Mouse (Mus musculus) embryonic fibroblast, embryonic 13.5 days (primary cell): ENCODE measurements around the gene Art3. TPM values are rescaled to one million over a fixed set of nuclear protein-coding genes. Genes with fewer than 3 reads are reported as not detected.
A peak's percentile ranks its signal among the peaks of the same experiment; 100 is the strongest.

Experiments
- H3K27ac ChIP-seq: 2 replicates; pipeline ENCODE4 v1.5.1; 2012; ENCODE audit warnings: low read length, control low read depth, inconsistent platforms; ENCODE audit not compliant: insufficient read depth
- H3K4me1 ChIP-seq: 2 replicates; pipeline ENCODE4 v1.6.1; 2011; ENCODE audit warnings: low read length; ENCODE audit not compliant: control insufficient read depth, insufficient read depth
- H3K4me3 ChIP-seq: 2 replicates; pipeline ENCODE4 v1.5.1; 2011; ENCODE audit warnings: mild to moderate bottlenecking, control low read depth, low read length; ENCODE audit not compliant: insufficient read depth
- CTCF ChIP-seq: IDR thresholded peaks from 2 replicates; pipeline ENCODE4 v1.5.1; 2011; ENCODE audit warnings: mild to moderate bottlenecking, control low read depth, low read length, moderate library complexity, borderline replicate concordance; ENCODE audit not compliant: insufficient read depth
- POLR2A ChIP-seq: IDR thresholded peaks from 2 replicates; pipeline ENCODE4 v1.6.1; 2011; ENCODE audit warnings: low read depth, mild to moderate bottlenecking, control low read depth, low read length, moderate library complexity
- polyA plus RNA-seq: library from polyadenylated mRNA; stranded (reverse); fragments of >200 nt; gene quantifications from 2 replicates; pipeline ENCODE4 v1.2.4, GENCODE M21; 2011; ENCODE audit warnings: low read depth; ENCODE audit not compliant: missing spikeins, insufficient read length

The Art3 gene
- polyA plus RNA-seq, 1 experiment = not detected

- Histone ChIP-seq H3K27ac (no peak overlapping the region), H3K4me3 (no peak overlapping the region)
- TF ChIP-seq POLR2A = no peak
- TF ChIP-seq CTCF = no peak
These were observed 43.7 kb downstream of the Art3 start for GRCm38 (mm10) chr5:92375368-92375767.

GRCm38 (mm10) chr5:92376795-92377405 lies 45.3 kb downstream of the Art3 start:
- no peak overlapping the region for H3K27ac ChIP-seq
- no peak for TF ChIP-seq CTCF
- TF ChIP-seq POLR2A = no peak

More at GRCm38 (mm10) chr5:92375368-92375767, 43.7 kb downstream of the Art3 start:
- H3K4me1 ChIP-seq = peaks cover 11% of the 10 kb centered on the region

GRCm38 (mm10) chr5:92381550-92382348 lies 50.1 kb downstream of the Art3 start:
- H3K4me3 ChIP-seq = no peak overlapping the region
- H3K27ac ChIP-seq = no peak overlapping the region
- peaks cover 8% of the 10 kb centered on the region for H3K4me1 ChIP-seq
- peak; percentile 39; the same call in 1 of the 2 replicates for TF ChIP-seq CTCF
- TF ChIP-seq POLR2A = no peak

More at GRCm38 (mm10) chr5:92376795-92377405, 45.3 kb downstream of the Art3 start:
- H3K4me3 ChIP-seq = no peak overlapping the region
- H3K4me1 ChIP-seq = peaks cover 11% of the 10 kb centered on the region

DNA sequence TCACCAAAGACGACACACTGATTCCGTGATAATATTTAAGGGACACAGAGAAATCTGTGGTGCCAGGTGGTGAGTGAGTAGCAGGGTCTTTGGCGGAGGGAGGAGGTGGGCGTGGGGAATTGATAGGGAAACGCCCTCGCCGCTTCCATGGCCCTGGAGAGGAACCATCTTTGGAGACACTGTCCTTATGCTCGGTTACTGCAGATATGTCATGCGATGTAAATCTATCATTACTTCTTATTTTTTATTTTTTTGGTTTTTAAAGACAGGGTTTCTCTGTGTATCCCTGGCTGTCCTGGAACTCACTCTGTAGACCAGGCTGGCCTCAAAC lies 50.7 kb downstream of the Art3 start:
- Histone ChIP-seq H3K27ac (no peak overlapping the region), H3K4me1 (0 out of 2 replicates have a peak, but pooled peaks cover 3% of the 10 kb centered on the region), H3K4me3 (no peak overlapping the region)
- TF ChIP-seq CTCF (no peak), POLR2A (no peak)

- no peak overlapping the region for H3K27ac ChIP-seq
- H3K4me1 ChIP-seq = 0 out of 2 replicates have a peak, but pooled peaks cover 3% of the 10 kb centered on the region
- TF ChIP-seq POLR2A (no peak), CTCF (no peak)
- no peak overlapping the region for H3K4me3 ChIP-seq
These were observed 52.1 kb downstream of the Art3 start for GRCm38 (mm10) chr5:92383747-92384146.

DNA sequence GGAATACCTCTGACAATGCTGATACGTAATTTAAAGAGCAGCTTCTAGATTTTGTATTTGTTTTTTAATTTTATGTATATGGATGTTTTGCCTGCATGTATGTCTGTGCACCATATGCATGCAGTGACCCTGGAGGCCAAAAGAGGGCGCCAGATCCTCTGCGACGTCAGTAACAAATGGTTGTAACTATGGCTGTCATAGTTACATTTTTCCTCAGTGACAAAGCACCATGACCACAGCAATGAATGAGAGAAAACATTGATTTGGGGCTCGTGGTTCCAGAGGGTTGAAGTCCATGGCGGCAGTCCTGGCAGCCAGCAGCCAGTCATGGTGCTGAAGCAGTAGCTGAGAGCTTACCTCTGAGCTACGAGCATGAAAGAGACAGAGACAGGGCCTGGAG lies 53.2 kb downstream of the Art3 start:
- no peak overlapping the region for H3K4me3 ChIP-seq
- peak; percentile 56; the same call in 1 of the 2 replicates for TF ChIP-seq CTCF
- TF ChIP-seq POLR2A = no peak
- H3K27ac ChIP-seq = no peak overlapping the region
- 0 out of 2 replicates have a peak, but pooled peaks cover 3% of the 10 kb centered on the region for H3K4me1 ChIP-seq

- Histone ChIP-seq H3K27ac (no peak overlapping the region), H3K4me1 (0 out of 2 replicates have a peak, but pooled peaks cover 3% of the 10 kb centered on the region), H3K4me3 (no peak overlapping the region)
- no peak for TF ChIP-seq POLR2A
- no peak for TF ChIP-seq CTCF
These were observed 54.5 kb downstream of the Art3 start for GRCm38 (mm10) chr5:92386102-92386501.

DNA sequence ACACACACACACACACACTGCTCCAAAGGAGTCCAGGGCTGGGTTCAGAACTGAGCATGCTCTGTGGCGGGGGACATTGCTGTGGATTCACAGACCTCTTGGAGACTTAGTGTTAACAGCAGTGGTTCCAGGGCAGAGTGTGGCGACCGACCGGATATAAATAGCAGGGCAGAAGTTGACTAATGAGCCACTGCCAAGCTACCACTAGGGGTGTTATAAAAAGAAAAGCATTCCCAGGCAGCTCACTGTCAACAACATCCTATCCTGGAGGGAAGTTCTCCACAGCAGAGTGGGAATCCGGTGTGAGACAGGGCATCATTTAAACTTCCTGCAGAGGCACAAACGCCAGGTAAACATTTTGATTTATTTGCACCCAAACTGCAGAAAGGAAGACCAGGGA lies 55.0 kb downstream of the Art3 start:
- H3K27ac ChIP-seq = no peak overlapping the region
- H3K4me3 ChIP-seq = no peak overlapping the region
- 0 out of 2 replicates have a peak, but pooled peaks cover 3% of the 10 kb centered on the region for H3K4me1 ChIP-seq
- TF ChIP-seq CTCF = no peak
- TF ChIP-seq POLR2A = no peak

DNA sequence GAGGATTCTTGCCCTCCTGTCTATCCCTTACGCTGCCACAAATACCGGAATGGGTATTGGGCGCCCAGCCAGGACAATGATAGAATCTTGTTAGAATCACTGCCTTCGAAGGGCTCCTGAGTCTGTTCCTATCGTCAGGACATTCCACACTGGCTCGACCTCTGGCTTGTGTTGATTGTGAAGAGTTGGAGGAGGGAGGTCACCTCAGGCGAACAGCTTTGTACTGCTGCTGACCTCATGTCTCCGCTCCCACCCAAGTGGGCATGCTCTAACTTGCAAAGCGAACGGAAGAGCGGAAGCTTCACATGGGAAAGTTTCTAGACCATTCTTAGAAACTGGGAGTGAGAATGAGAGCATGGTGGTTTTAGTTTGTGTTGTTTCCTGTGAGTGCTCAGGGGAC lies 55.8 kb downstream of the Art3 start:
- Histone ChIP-seq H3K4me1 (0 out of 2 replicates have a peak, but pooled peaks cover 3% of the 10 kb centered on the region), H3K4me3 (no peak overlapping the region), H3K27ac (no peak overlapping the region)
- no peak for TF ChIP-seq CTCF
- no peak for TF ChIP-seq POLR2A

DNA sequence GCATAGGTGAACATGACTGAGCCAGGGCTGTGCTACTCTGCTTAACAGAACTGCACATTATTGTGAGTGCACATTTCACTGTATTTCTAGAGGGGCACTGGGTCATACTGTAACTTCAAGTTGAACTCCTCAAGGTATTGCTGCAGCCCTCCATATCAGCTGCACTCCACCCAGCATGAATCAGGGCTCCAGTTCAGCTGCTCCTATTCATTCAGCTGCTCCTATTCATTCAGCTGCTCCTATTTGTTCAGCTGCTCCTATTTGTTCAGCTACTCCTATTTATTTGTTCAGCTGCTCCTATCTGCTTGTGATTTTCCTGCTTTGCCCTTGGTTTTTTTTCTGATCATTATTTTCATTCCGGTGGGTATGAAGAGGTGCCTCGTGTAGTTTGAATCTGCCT lies 58.4 kb downstream of the Art3 start:
- Histone ChIP-seq H3K27ac (no peak overlapping the region), H3K4me1 (no peaks in the 10 kb centered on the region), H3K4me3 (no peak overlapping the region)
- TF ChIP-seq CTCF (no peak), POLR2A (no peak)
